Mouse (Mus musculus) testis, adult 2 months (tissue): ENCODE measurements at regions not wholly inside any gene's neighbourhood (a gene's known extent, or its start where the extent isn't known, plus 50 kb on each side); places are given as distances from the start of the nearest gene placed in this dataset.

Experiments used
- CTCF ChIP-seq: fragments of 200-500 bp; IDR thresholded peaks from 2 replicates; pipeline ENCODE4 v1.5.1; 2012; ENCODE audit warnings: low read depth, mild to moderate bottlenecking, inconsistent platforms, low read length, moderate library complexity; ENCODE audit not compliant: control insufficient read depth, insufficient read depth, insufficient replicate concordance
- POLR2A ChIP-seq: fragments of 200-500 bp; IDR thresholded peaks from 2 replicates; pipeline ENCODE4 v1.6.1; 2012; ENCODE audit warnings: low read depth, mild to moderate bottlenecking, inconsistent platforms, low read length, moderate library complexity; ENCODE audit not compliant: control insufficient read depth

DNA sequence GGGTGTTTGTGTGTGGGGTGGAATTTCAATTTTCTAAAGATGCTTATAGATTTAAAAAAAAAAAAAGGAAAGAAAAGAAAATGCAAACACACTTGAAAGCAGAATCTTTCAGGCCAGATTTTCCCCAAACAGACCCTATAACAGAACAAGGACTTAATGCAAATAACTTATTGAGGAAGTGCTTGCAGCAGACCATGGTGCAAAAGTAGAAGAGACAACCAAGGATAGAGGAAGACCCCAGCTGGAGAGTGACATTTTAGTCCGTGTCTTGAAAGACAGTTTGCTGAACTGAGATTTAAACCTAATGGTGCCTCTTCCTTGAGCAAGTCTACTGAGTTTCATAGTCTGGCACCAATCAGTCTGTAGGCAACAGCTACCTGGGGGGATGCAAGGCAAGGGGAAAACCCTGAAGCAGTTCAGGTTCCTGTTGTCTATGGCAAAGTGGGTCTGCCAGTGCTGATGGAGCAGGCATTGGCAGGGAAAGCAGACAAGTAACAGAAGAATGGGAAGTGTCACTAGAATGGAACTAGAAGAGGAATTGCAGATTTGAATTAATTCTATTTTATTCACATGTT is 249.2 kb downstream of the Nfkbiz start:
- TF ChIP-seq POLR2A, result no peak
- TF ChIP-seq CTCF, result no peak
